Mouse (Mus musculus) adrenal gland, adult 8-10 months (tissue): ENCODE measurements around the gene Rnf138rt1. TPM values are rescaled to one million over a fixed set of nuclear protein-coding genes. Genes with fewer than 3 reads are reported as not detected.

Experiments
- DNase-seq: peaks from one replicate; pipeline ENCODE4 v3.0.0; 2022
- total RNA-seq, 4 experiments: library from RNA; stranded (reverse); gene quantifications; 2 replicates each; pipeline ENCODE4 v1.2.4; 2022

Gene Rnf138rt1
- total RNA-seq, result under 1 TPM; 0.56 to 0.96 (median 0.73) TPM

- DNase-seq, result peak; percentile 28
Measured at GRCm38 (mm10) chrX:163760617-163761434, at the start of gene Rnf138rt1. Gene Rnf138rt1, minus strand, starts transcription at chrX:163761329.

- no peak for DNase-seq
Measured at GRCm38 (mm10) chrX:163807270-163807669, 46.1 kb upstream of the Rnf138rt1 start.

GRCm38 (mm10) chrX:163766290-163766689, 5.2 kb upstream of the Rnf138rt1 start:
- no peak for DNase-seq

- DNase-seq, result no peak
Measured at GRCm38 (mm10) chrX:163761435-163761828, 303 bp upstream of the Rnf138rt1 start.

- DNase-seq, result no peak
Measured at GRCm38 (mm10) chrX:163745996-163746395, 15.1 kb downstream of the Rnf138rt1 start.

- DNase-seq, result no peak
Measured at GRCm38 (mm10) chrX:163743896-163744295, 17.2 kb downstream of the Rnf138rt1 start.

- no peak for DNase-seq
Measured at GRCm38 (mm10) chrX:163738904-163739303, 22.2 kb downstream of the Rnf138rt1 start.

GRCm38 (mm10) chrX:163734145-163734544, 27.0 kb downstream of the Rnf138rt1 start:
- no peak for DNase-seq

GRCm38 (mm10) chrX:163723630-163724029, 37.5 kb downstream of the Rnf138rt1 start:
- no peak for DNase-seq

- DNase-seq, result no peak
Measured at GRCm38 (mm10) chrX:163722785-163723577, 38.1 kb downstream of the Rnf138rt1 start.

GRCm38 (mm10) chrX:163720597-163720996, 40.5 kb downstream of the Rnf138rt1 start:
- no peak for DNase-seq

Other genes starting within 250 kb of the Rnf138rt1 start
- 1 to 10 TPM; 4.5 to 8.9 (median 7.1) TPM for gene Grpr, start 211.7 kb downstream of the Rnf138rt1 start, total RNA-seq
- 10 to 100 TPM; 13.3 to 16.3 (median 15.5) TPM for gene Ap1s2, start 147.7 kb upstream of the Rnf138rt1 start, total RNA-seq
- 10 to 100 TPM; 19.7 to 34.1 (median 32.8) TPM for gene Zrsr2, start 197.3 kb upstream of the Rnf138rt1 start, total RNA-seq